Mouse (Mus musculus) small intestine, adult 2 months (tissue): ENCODE measurements around the gene Rcc2.

Experiments used
- CTCF ChIP-seq: fragments of 200-500 bp; IDR thresholded peaks from 2 replicates; pipeline ENCODE4 v1.5.1; 2012; ENCODE audit warnings: low read depth, mild to moderate bottlenecking, control low read depth, inconsistent platforms, low read length, moderate library complexity, mixed read lengths; ENCODE audit not compliant: insufficient replicate concordance, insufficient read length; ENCODE audit errors: extremely low read depth
- POLR2A ChIP-seq: fragments of 200-500 bp; IDR thresholded peaks from 2 replicates; pipeline ENCODE4 v1.6.1; 2012; ENCODE audit warnings: low read depth, mild to moderate bottlenecking, control low read depth, inconsistent platforms, low read length, moderate library complexity

DNA sequence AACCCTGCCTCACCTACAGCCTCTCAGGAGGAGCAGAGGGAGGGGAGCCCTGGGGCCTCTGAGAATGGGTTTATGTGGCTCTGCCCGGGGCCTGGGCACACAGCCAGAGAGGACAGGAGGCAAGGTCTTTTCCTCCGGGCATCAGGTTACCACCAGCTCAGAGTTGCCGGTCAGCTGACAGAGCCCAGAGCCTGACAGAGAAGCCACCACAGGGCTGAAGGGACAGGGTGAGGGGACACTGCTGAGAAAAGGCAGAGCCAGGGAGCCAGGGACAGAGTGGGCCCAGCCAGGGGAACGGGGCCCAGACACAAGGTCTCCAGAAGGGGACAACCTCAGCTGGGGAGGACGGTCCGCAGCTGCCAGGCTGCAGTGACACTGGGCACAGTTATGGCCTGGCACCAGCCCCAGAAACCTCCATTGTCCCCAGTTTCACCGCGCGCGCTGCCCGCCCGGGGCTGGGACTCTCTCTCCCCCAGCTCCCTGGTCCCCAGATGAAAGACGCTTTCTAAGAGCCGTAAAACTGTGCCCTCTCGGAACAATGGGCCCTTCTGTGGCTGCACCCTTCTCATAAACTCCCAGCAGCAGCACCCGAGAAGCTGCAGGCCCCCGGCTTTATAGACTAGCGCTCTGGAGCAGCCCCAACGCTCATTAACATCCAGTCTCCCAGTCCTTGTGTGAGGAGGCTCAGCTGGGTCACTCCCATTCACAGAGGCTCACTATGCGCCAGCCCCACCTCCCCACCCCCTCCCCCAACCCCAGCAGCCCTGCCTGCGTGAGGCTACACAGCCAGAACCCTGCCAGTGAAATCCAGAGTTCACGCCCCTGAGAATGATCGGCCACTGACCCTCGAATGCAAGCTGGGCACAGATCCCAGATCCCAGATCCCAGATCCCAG lies 42.4 kb upstream of the Rcc2 start:
- TF ChIP-seq CTCF, result no peak
- TF ChIP-seq POLR2A, result no peak
